ENCODE assay signal across 8 mouse cellular contexts in genomic region chr15:85634322-85635141, GRCm38 (mm10). TPM values are rescaled to one million over a fixed set of nuclear protein-coding genes. Genes with fewer than 3 reads are reported as not detected.
DNase-seq lines count a peak whose midpoint lies in the region; ATAC-seq and TF ChIP-seq lines count a peak whose summit lies in the region.

No protein-coding gene starts in this region.

- no peak; the same call in 1 of the 2 replicates for TF ChIP-seq EP300 in liver, postnatal 0 days (IDR thresholded peaks at IDR 0.05; ENCODE audit: low read depth)

- no peaks in the 10 kb centered on the region for H3K9me3 ChIP-seq in E14TG2a.4 (ENCODE audit: low read length)
- H3K9me3 ChIP-seq in forebrain, embryonic 12.5 days, result no peaks in the 10 kb centered on the region
- no peaks in the 10 kb centered on the region for H3K9me3 ChIP-seq in liver, postnatal 0 days (ENCODE audit: low read length)
- H3K9me3 ChIP-seq in neural tube, embryonic 14.5 days (ENCODE audit: control insufficient read depth, low read length), result no peaks in the 10 kb centered on the region

- intact Hi-C loops in heart, postnatal 10 days (cut with DNase I), result loop anchor here (2.0 kb wide), 1 partner anchor 32 kb away; no protein-coding TSS in a partner anchor

- TF ChIP-seq CTCF in E14TG2a.4 (conservative IDR thresholded peaks at IDR 0.05; ENCODE audit: low read length), result no peak
- peak; percentile 0; the same call in 1 of the 2 replicates for TF ChIP-seq CTCF in liver, postnatal 0 days (IDR thresholded peaks at IDR 0.05; ENCODE audit: low read depth)

- peak; percentile 98 for ATAC-seq in forebrain, embryonic 12.5 days (ENCODE audit: low FRiP score)
- peak; percentile 97 for ATAC-seq in liver, postnatal 0 days
- ATAC-seq in neural tube, embryonic 14.5 days (ENCODE audit: low read depth), result peak; percentile 98

- H3K27me3 ChIP-seq in E14TG2a.4 (ENCODE audit: insufficient read depth, low read length), result peaks cover 6% of the 10 kb centered on the region
- H3K27me3 ChIP-seq in forebrain, embryonic 12.5 days, result peaks cover 31% of the 10 kb centered on the region
- no peaks in the 10 kb centered on the region for H3K27me3 ChIP-seq in liver, postnatal 0 days (ENCODE audit: insufficient read depth, low read length)
- no peaks in the 10 kb centered on the region for H3K27me3 ChIP-seq in neural tube, embryonic 14.5 days (ENCODE audit: control insufficient read depth, insufficient read depth, low read length)

- under 1% methylated on average over 58 of the region's 58 CpGs for WGBS in forebrain, embryonic 12.5 days
- WGBS in large intestine, adult 2 months, result under 1% methylated on average over 58 of the region's 58 CpGs
- under 1% methylated on average over 58 of the region's 58 CpGs for WGBS in liver, postnatal 0 days (ENCODE audit: insufficient replicate concordance)
- WGBS in neural tube, embryonic 14.5 days, result under 1% methylated on average over 57 of the region's 58 CpGs

- H3K36me3 ChIP-seq in E14TG2a.4 (ENCODE audit: insufficient read depth, low read length), result no peaks in the 10 kb centered on the region
- no peaks in the 10 kb centered on the region for H3K36me3 ChIP-seq in forebrain, embryonic 12.5 days (replicated peaks)
- no peaks in the 10 kb centered on the region for H3K36me3 ChIP-seq in liver, postnatal 0 days (replicated peaks; ENCODE audit: insufficient read depth, low read length)
- H3K36me3 ChIP-seq in neural tube, embryonic 14.5 days (ENCODE audit: control insufficient read depth, insufficient read depth, low read length), result no peaks in the 10 kb centered on the region

- peak overlapping the region; percentile 70 for H3K27ac ChIP-seq in forebrain, embryonic 12.5 days
- H3K27ac ChIP-seq in liver, postnatal 0 days (ENCODE audit: low read depth), result peak overlapping the region; percentile 97
- H3K27ac ChIP-seq in neural tube, embryonic 14.5 days (ENCODE audit: low read depth, low read length), result peak overlapping the region; percentile 74

- DNase-seq in c-Kit-positive CD71-positive TER-119-positive erythroid progenitor cells, embryonic 14.5 days (ENCODE audit: low spot score), result peak; percentile 98
- peak; percentile 99 to 100 for DNase-seq in heart, postnatal 10 days
- peak; percentile 94 for DNase-seq in large intestine, adult 2 months (ENCODE audit: low read depth, low spot score)
- DNase-seq in liver, postnatal 0 days, result peak; percentile 99
- peak; percentile 99 for DNase-seq in testis, postnatal 10 days (ENCODE audit: low spot score)

- H3K4me3 ChIP-seq in E14TG2a.4 (replicated peaks; ENCODE audit: low read length), result peak overlapping the region; percentile 88
- H3K4me3 ChIP-seq in forebrain, embryonic 12.5 days (replicated peaks), result peak overlapping the region; percentile 57
- peak overlapping the region; percentile 67 for H3K4me3 ChIP-seq in liver, postnatal 0 days (ENCODE audit: low read depth, low read length)
- peak overlapping the region; percentile 41 for H3K4me3 ChIP-seq in neural tube, embryonic 14.5 days (ENCODE audit: low read depth, low read length)

- peak overlapping the region; percentile 65 for H3K4me2 ChIP-seq in forebrain, embryonic 12.5 days
- H3K4me2 ChIP-seq in liver, postnatal 0 days (ENCODE audit: low read depth, low read length), result peak overlapping the region; percentile 67
- H3K4me2 ChIP-seq in neural tube, embryonic 14.5 days (ENCODE audit: low read depth, low read length), result peak overlapping the region; percentile 44

- H3K9ac ChIP-seq in forebrain, embryonic 12.5 days, result peak overlapping the region; percentile 54
- H3K9ac ChIP-seq in liver, postnatal 0 days (replicated peaks), result peak overlapping the region; percentile 81
- H3K9ac ChIP-seq in neural tube, embryonic 14.5 days (replicated peaks; ENCODE audit: low read depth, low read length), result peak overlapping the region; percentile 50

- peaks cover 13% of the 10 kb centered on the region for H3K4me1 ChIP-seq in E14TG2a.4 (replicated peaks; ENCODE audit: low read depth, low read length)
- H3K4me1 ChIP-seq in forebrain, embryonic 12.5 days, result peaks cover 16% of the 10 kb centered on the region
- peaks cover 6% of the 10 kb centered on the region for H3K4me1 ChIP-seq in liver, postnatal 0 days (ENCODE audit: insufficient read depth)
- H3K4me1 ChIP-seq in neural tube, embryonic 14.5 days (ENCODE audit: control insufficient read depth, insufficient read depth, low read length), result 0 out of 2 replicates have a peak, but pooled peaks cover 5% of the 10 kb centered on the region

RNA-seq across cellular contexts. Expression of gene Wnt7b, which starts 52.3 kb away (rescaled TPM):
- 111 and 130 TPM in 2 replicates for polyA plus RNA-seq in forebrain, embryonic 12.5 days (2016; fragmentation: Nextera tagmentation; extraction: Ambion mirVana)
- under 1 TPM; 0.22 to 0.25 TPM for total RNA-seq in heart, postnatal 10 days (2021)
- 0.07 and 0.36 TPM in 2 replicates for polyA plus RNA-seq in large intestine, adult 2 months (2012; rRNA removed)
- 0.05 and 0.09 TPM in 2 replicates for polyA plus RNA-seq in liver, postnatal 0 days (2015; fragmentation: Nextera tagmentation; extraction: Ambion mirVana)
- polyA plus RNA-seq in neural tube, embryonic 14.5 days (2014; fragmentation: Nextera tagmentation; extraction: Ambion mirVana), result 17.3 and 25.0 TPM in 2 replicates

Comparison
In these comparisons a context has a peak if more than half of its experiments do, and no peak if none do; other contexts are left out.
1. Peak in every context shown above with its lines: DNase-seq, ATAC-seq, H3K4me3 ChIP-seq and H3K27ac ChIP-seq.
2. RNA of gene Wnt7b, which starts 52.3 kb away (polyA plus RNA-seq): 111 to 130 TPM in forebrain, embryonic 12.5 days and 17.3 to 25.0 TPM in neural tube, embryonic 14.5 days; 0.05 to 0.09 TPM in liver, postnatal 0 days and 0.07 to 0.36 TPM in large intestine, adult 2 months; every median in the first group is over 10 times any median in the second.